Mouse (Mus musculus): ENCODE measurements around the gene Ephb2.

- TF ChIP-seq CTCF (IDR thresholded peaks at IDR 0.05; ENCODE audit: low read depth): peak; percentile 96
- TF ChIP-seq EP300 (optimal IDR thresholded peaks at IDR 0.05): no peak
These were observed 5.3 kb upstream of the Ephb2 start for GRCm38 (mm10) chr4:136841056-136841455.
